Mouse (Mus musculus) liver, embryonic 14.5 days (tissue): ENCODE results near the gene Defb47.

Experiments
- CTCF ChIP-seq: IDR thresholded peaks from 2 replicates; pipeline ENCODE4 v1.5.1; 2016; ENCODE audit warnings: antibody characterized with exemption, low read depth, control low read depth
- EP300 ChIP-seq: IDR thresholded peaks from 2 replicates; pipeline ENCODE4 v1.6.1; 2016; ENCODE audit warnings: antibody characterized with exemption, low read depth

DNA sequence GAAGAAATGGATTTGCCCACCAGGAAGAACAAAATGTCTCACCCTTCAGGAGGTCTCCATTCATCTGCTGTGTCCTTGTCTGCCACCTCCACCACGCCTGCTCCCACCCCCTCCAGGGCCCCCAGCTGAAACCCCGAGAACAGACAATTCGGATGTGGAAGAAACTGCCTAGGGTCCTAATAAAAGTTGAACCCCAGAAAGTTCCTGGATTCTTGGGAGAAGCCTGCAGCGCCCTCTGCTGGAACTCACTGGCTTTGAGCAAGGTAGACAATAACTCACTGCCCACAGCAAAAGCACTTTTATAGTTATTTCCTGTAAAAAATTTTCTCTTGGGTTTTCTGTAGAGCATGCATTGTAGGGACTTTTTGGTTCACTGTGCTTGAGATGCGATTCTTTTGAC lies 22.8 kb upstream of the Defb47 start:
- TF ChIP-seq CTCF: peak; percentile 74
- TF ChIP-seq EP300: no peak
